Mouse (Mus musculus) kidney, postnatal 25 days (tissue): ENCODE measurements around the gene Smok3c.
"Not testable (repeated sequence)": the region's sequence is repeated elsewhere in the genome, so short reads cannot be mapped to it uniquely, and the experiment has no call there.

Source experiments
- DNase-seq, 2 experiments: peaks; one replicate each; pipeline ENCODE4 v3.0.0; 2021; ENCODE audit warnings: mixed read lengths in 2 of 2

Smok3c gene

GRCm38 (mm10) chr5:138052894-138053293 lies at the start of gene Smok3c:
Gene Smok3c, plus strand, starts transcription at chr5:138053194.
- not testable (repeated sequence) for DNase-seq

GRCm38 (mm10) chr5:138009437-138009836 lies 43.6 kb upstream of the Smok3c start:
- no peak for DNase-seq

- no peak for DNase-seq
Measured at GRCm38 (mm10) chr5:138012382-138012781, 40.6 kb upstream of the Smok3c start.

- no peak for DNase-seq
Measured at GRCm38 (mm10) chr5:138016530-138016929, 36.5 kb upstream of the Smok3c start.

- DNase-seq, result no peak
Measured at GRCm38 (mm10) chr5:138016997-138017396, 36.0 kb upstream of the Smok3c start.

GRCm38 (mm10) chr5:138019577-138019976 lies 33.4 kb upstream of the Smok3c start:
- not testable (repeated sequence) for DNase-seq

- DNase-seq, result not testable (repeated sequence)
Measured at GRCm38 (mm10) chr5:138020961-138021479, 32.0 kb upstream of the Smok3c start, which contains the start of the genes Smok3a and Smok3b. Gene Smok3a, plus strand, starts transcription at chr5:138021261. Gene Smok3b, plus strand, starts transcription at chr5:138021429.

GRCm38 (mm10) chr5:138073803-138074202 lies 20.8 kb downstream of the Smok3c start:
- DNase-seq, result peak in 1 of 2 experiments; percentile 10

GRCm38 (mm10) chr5:138075684-138076083 lies 22.7 kb downstream of the Smok3c start:
- peak in 1 of 2 experiments; percentile 29 for DNase-seq

GRCm38 (mm10) chr5:138076148-138076547 lies 23.2 kb downstream of the Smok3c start:
- DNase-seq, result peak in 1 of 2 experiments; percentile 9

- peak in 1 of 2 experiments; percentile 11 for DNase-seq
Measured at GRCm38 (mm10) chr5:138080456-138080855, 27.5 kb downstream of the Smok3c start.

GRCm38 (mm10) chr5:138081446-138081845 lies 28.5 kb downstream of the Smok3c start:
- DNase-seq, result no peak

GRCm38 (mm10) chr5:138083318-138083900 lies 30.4 kb downstream of the Smok3c start:
- no peak for DNase-seq

- no peak for DNase-seq
Measured at GRCm38 (mm10) chr5:138083936-138084335, 30.9 kb downstream of the Smok3c start.

- no peak for DNase-seq
Measured at GRCm38 (mm10) chr5:138084507-138084906, 31.5 kb downstream of the Smok3c start.

GRCm38 (mm10) chr5:138084996-138085395 lies 32.0 kb downstream of the Smok3c start, which contains the start of gene Zkscan1:
Gene Zkscan1, plus strand, starts transcription at chr5:138085084.
- peak; percentile 81 to 93 for DNase-seq

GRCm38 (mm10) chr5:138085421-138085911 lies 32.5 kb downstream of the Smok3c start:
- DNase-seq, result peak; percentile 32 to 53

- DNase-seq, result no peak
Measured at GRCm38 (mm10) chr5:138086842-138087241, 33.8 kb downstream of the Smok3c start.

- DNase-seq, result peak; percentile 45 to 69
Measured at GRCm38 (mm10) chr5:138088366-138088765, 35.4 kb downstream of the Smok3c start.

- DNase-seq, result peak; percentile 67 to 80
Measured at GRCm38 (mm10) chr5:138089108-138089551, 36.1 kb downstream of the Smok3c start.

- DNase-seq, result peak; percentile 21 to 34
Measured at GRCm38 (mm10) chr5:138090271-138090670, 37.3 kb downstream of the Smok3c start.

- DNase-seq, result peak in 1 of 2 experiments; percentile 5
Measured at GRCm38 (mm10) chr5:138090737-138091136, 37.7 kb downstream of the Smok3c start.

- peak in 1 of 2 experiments; percentile 62 for DNase-seq
Measured at GRCm38 (mm10) chr5:138092771-138093170, 39.8 kb downstream of the Smok3c start.

- no peak for DNase-seq
Measured at GRCm38 (mm10) chr5:138094474-138094873, 41.5 kb downstream of the Smok3c start.
